Mouse (Mus musculus): ENCODE results near the gene Kcnc3.

Kcnc3 gene

DNA sequence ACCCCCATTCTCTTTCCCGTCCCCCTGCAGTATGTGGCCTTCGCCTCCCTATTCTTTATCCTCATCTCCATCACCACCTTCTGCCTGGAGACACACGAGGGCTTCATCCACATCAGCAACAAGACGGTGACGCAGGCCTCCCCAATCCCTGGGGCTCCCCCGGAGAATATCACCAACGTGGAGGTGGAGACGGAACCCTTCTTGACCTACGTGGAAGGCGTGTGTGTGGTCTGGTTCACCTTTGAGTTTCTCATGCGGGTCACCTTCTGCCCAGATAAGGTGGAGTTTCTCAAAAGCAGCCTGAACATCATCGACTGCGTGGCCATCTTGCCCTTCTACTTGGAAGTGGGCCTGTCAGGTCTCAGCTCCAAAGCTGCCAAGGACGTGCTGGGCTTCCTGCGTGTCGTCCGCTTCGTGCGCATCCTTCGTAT is 4.7 kb downstream of the Kcnc3 start:
- DNase-seq (ENCODE audit: extremely low spot score, low read depth, low spot score) = no peak

DNA sequence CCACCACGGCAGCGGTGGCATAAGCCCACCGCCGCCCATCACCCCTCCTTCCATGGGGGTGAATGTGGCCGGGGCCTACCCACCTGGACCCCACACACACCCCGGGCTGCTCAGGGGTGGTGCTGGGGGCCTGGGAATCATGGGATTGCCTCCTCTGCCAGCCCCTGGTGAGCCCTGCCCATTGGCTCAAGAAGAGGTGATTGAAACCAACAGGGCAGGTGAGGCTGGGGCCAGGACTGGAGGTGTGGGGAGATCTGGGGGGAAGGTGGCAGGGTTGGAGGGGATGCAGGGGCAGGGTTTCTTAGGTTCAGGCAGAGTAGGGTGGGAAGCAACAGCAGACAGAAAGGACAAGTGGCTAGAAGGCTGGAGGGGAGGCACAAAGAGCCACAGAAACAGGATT is 5.6 kb downstream of the Kcnc3 start:
- no peak for DNase-seq (ENCODE audit: extremely low spot score, low read depth, low spot score)

DNA sequence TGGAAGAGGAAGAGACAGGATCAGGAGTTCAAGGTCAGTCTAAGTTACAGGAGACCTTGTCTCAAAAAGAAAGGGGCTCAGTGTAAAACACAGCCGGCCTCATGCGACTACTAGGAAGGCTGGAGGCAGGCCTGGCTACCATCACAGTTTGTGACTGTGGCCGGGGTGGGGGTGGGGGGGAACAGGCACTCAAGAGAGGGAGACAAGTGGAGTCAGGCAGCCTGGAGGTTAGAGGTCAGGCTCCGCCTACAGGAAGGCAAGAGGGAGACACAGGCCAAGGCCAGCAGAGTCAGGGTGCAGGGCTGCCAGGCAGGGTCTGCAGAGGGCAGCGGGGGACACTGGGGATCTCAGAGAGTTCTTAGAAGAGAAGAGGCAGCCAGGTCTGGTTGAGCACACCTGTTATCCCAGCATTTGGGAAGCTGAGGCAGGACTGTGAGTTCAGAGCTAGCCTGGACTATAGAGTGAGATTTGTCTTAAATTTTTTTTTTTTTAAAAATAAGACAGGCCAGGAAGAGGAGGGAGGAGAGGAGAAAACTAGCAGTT is 6.6 kb downstream of the Kcnc3 start:
- DNase-seq (ENCODE audit: extremely low spot score, low read depth, low spot score) = no peak

DNA sequence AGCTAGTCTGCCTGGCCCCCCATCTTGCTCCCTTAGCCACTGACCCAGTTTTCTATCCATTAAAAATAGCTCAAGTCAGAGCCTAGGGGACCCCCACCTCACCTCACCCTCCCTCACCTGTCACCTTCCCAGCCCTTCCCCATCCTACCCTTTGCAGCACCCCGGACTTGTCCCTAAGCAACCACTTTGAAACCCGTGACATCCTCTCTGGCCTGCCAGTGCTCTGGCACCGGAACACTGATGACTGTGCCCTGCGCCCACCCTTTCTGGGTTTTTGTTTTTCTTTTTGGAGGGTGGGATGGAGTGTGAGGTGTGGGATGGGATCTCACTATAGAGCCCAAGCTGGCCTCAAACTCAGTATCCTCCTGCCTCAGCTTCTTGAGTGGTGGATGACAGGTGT is 7.2 kb downstream of the Kcnc3 start:
- no peak for DNase-seq (ENCODE audit: extremely low spot score, low read depth, low spot score)

DNA sequence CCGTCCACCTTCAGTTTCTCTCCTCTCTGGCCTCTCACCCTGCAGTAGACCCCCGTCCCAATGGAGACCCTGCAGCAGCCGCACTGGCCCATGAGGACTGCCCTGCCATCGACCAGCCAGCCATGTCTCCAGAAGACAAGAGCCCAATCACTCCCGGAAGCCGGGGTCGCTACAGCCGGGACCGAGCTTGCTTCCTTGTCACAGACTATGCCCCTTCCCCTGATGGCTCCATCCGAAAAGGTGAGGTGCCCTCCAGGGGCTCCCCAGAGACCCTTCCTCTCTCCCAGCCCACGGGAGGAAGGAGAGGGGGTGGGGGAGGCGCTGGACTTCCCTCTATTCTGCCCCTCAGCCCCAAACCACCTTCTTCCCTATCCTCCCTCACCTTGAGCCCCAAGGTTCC is 7.9 kb downstream of the Kcnc3 start:
- DNase-seq (ENCODE audit: extremely low spot score, low read depth, low spot score) = no peak

DNA sequence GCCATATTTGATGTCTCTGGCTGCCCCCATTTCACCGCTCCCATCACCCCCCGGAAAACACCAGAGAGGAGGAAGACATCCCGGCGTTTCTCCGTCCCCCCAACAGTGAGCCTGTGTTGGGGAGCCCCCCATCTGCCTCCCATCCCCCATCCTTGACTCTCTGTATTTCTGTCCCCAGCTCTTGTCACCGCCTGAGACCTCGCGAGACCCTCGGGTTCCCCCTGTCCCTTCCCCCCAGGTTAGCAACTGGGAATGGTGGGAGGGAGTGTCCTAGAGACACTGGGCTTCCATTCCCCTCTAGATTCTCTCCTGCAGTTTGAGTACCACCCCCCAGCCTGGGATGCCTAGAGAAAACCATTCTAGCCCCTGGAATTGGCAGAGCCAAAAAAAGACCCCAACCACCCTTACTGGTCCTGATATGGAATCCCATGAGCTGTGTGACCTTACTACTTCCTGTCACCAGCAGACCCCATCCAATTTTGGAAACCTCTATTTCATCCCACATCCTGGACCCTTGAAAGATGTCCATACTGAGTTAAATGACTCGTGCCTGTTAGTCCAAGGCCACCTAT is 10.3 kb downstream of the Kcnc3 start:
- DNase-seq (ENCODE audit: extremely low spot score, low read depth, low spot score) = no peak

DNA sequence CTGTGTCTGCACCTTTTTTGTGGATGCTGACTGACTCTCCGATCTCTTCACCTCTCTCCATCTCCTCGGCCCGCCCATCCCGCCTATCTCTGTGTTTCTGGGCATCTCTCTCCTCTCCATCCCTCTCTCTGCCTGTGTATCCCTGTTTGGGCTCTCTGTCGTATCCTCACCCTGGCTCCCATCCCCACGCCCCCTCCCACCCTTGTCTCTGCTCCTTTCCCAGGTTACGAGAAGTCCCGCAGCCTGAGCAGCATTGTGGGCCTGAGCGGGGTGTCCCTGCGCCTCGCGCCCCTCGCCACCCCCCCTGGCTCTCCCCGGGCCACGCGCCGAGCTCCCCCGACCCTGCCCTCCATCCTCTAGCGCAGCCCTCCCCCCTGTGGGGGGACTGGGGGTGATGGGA is 11.2 kb downstream of the Kcnc3 start:
- DNase-seq (ENCODE audit: extremely low spot score, low read depth, low spot score) = no peak

DNA sequence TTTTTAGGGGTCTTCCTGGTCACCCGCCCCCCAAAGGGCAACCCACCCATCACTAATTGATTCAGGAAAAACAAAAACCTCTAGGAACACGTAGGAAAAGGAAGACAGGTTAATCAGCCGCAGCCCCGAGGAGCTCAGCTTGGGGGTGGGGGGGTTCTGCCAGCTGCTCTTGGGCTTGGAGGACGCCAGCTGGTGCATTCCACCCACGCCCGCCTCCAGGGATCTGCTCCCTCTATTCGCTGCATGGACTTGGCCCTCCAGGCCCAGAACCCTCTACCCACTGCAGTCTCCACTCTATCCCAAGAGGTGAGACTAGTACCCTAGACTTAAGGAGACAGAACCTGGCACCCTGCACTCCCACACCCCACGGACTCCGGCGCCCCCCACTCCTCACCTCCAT is 12.0 kb downstream of the Kcnc3 start:
- no peak for DNase-seq (ENCODE audit: extremely low spot score, low read depth, low spot score)

DNA sequence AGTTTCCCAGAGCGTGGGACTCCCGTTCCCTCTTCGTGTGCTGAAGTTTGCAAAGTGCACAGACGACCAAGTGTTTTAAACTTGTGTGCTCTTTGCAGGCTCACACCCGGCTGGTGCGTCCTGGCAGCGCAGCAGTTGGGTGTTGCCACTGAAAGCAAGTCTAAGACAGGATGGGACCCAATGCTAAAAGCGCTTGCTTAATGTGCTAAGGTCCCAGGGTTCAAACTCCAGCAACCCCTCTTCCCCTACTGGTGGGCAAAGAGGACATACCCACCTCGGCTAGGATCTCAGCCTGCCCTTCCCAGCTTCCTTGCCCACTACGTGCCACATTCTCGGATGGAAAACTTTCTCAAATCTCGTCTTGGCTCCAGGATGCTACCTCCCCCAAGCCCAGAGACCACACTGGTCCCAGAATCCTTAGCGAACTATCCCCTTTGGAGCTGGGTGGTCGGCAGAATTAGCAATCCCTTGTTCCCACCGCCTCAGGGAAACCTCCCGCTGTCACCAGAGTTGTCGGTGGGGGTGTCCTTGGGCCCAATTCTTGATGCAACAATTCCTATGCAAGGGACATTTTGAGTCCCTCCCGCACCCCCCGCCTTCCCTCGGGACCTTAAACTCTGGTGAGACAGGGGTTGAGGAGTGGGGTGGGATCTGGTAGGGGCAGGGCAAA is 12.9 kb downstream of the Kcnc3 start:
- no peak for DNase-seq (ENCODE audit: extremely low spot score, low read depth, low spot score)

DNA sequence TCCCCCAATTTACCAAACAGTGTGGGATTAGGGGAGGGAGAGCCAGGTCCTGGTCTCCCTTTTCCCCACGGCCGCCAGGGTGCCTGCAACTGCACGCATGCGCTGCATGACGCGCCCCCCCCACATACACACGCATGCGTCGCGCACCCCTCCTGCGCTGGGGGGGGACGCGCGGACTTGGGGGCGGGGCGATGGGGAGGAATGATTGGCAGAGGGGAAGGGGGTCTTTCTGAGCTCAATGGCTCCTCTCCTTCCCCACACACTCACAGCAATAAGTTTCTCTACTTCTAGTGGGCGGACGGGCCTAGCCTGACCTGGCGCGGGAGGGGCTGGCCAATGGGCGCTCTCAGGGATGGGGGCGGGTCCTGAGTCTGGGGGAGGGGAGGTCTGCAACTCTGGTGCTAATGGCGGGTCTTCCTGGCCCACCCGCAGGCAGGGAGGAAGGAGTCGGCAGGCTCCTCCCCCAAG is 13.7 kb downstream of the Kcnc3 start:
- no peak for DNase-seq (ENCODE audit: extremely low spot score, low read depth, low spot score)

DNA sequence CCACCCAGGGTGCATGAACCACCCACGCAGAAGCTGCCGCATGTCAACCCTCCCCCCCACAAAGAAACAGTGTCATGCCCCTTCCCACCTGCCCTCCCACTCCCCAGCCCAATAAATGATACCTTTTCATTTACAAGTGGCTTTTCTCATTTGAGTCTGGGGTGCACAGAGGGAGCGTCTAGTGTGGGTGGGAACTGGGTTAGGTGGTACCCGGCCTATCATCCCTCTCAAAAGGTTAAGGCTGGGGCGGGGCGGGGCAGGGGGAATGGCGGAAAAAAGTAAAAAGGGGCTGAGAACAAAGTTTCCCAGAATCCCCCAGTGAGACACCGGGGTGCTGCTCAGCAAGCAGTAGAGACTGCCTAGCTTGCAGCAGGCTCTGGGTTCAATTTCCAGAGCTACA is 14.2 kb downstream of the Kcnc3 start:
- no peak for DNase-seq (ENCODE audit: extremely low spot score, low read depth, low spot score)

DNA sequence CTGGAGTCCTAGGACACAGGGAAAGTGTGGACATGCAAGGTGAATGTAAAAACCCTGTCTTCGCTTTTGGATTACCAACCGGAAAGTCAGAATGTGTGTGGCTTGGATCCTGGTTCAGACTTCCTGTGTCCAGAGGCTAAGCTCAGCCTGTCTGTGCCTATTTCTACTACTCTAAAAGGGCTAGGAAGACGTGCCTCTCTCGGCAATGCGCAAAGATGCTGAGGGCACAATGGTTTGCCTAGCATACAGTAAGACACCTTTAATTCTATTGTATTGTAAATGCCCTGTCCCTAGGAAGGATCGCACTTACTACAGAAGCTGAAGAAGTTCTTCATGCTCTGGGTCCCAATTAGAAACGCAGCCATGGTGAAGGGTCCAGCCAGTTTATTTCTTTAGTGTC is 15.0 kb downstream of the Kcnc3 start:
- DNase-seq (ENCODE audit: extremely low spot score, low read depth, low spot score) = no peak

DNA sequence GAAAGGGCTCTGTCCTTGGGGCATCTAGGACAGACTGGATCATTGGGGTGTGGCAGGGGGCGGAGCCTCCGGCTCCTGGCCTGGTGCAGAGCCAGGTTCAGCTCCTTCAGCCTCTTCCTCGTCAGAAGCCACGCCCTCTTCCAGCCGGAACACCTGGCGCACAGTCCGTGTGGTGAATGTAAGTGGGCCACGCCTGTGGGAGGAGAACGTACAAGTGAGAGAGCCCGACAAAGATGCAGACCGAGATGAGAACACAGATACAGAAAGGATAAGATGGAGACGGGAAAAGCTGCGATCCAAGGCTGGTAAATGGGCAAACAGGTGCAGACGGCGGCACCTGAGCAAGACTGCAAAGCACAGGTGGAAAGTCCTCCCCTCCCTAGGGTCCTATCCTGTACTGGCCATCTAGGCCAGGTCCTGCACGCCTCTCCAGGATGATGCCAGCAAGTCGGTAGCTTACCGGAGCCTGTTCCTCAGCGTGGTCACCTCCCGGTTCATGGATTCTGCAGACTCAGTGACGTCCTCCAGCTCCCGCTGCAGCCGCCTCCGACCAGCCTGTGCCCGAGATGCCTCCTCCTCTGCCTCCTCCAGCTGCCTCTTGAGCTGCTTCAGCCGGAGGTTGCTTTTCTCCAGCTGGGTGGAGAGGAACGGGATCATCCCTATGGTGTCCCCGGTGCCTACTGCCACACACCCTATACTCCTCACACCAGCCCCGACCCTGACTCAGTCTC is 15.9 kb downstream of the Kcnc3 start:
- no peak for DNase-seq (ENCODE audit: extremely low spot score, low read depth, low spot score)

DNA sequence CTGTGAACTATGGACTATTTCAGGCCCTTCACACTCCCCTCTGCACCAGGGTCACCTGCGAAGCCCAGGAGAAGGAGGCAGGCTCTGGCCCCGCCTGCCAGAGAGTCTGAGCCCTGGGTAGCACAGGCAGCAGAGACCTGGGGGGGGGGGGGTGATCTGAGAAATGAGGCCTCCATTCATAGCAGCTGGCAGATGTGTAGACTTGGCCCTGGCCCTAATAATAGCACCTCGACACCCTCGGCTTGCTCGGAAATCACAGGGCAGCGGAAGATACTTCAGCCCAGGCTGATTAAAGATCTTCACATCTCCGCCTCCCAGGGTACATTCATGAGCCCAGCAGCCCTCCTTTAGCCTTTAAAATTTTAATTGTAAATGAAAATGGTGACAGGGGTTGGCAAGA is 21.7 kb downstream of the Kcnc3 start:
- no peak for DNase-seq (ENCODE audit: extremely low spot score, low read depth, low spot score)

DNA sequence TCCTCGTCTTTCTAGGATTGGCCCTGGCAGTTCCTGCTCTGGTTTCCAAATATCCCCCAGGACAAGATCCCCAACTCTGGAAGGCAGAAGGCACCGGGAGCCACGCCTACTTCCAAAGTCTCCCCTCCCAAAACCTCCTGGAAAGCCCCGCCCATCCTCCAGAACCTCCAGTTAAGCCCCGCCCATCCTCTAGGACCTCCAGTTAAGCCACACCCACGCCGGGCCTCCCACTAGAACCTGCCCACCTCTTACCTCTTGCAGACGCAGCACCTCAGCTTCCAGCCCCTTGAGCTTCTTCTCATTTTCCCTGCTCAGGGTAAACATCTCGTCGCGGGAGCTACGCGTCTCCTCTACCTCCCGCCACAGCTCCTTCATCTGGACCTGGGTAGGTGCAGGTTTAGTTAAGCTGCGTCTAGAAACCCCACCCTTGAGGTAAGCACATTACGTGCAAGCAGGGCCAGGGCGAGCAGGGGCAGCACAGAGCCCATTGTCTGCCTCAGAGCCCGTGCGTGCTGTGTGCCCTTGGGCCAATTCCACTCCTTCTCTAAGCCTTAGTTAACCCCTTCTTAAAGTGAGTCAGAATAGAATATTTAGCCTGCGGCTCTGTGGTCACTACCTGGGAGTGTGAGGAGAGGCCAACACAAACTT is 23.7 kb downstream of the Kcnc3 start:
- no peak for DNase-seq (ENCODE audit: extremely low spot score, low read depth, low spot score)

DNA sequence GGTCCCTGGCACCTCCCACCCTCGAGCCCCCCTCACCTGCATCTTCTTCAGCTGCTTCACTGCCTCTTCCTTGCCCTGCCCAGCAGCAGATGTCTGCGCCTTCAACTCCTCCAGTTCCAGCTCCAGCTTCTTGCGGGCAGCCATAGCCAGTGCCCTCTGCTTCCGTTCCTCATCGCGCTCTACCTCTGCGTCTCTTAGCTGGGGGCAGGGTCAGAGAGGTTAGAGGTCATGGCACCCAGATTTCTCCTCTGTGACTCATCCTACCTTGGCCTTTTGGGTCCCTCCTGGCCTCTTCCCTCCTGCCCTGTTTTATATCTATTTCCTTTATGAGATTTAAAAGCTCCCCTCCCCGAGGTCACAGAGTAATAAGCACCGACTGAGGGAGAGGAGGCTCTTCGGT is 24.8 kb downstream of the Kcnc3 start:
- DNase-seq (ENCODE audit: extremely low spot score, low read depth, low spot score) = no peak

DNA sequence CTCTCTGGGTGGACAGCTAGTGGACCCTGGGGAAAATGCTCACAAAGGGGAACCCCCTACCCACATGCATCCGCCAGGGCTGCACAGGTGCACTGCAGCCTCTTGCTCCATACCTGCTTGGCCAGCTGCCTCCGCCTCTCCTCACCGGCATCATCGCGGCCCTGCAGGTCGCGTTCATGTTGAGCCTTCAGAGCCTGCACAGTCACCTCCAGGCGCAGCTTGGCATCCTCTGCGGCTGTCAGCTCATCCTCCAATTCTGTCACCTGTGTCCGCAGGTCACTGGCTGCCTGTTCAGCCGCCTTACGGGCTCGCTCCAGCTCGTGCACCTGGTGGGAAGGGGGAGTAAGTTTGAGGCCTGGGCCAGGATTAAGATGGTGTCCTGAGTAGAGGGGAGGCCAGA is 25.5 kb downstream of the Kcnc3 start:
- no peak for DNase-seq (ENCODE audit: extremely low spot score, low read depth, low spot score)

DNA sequence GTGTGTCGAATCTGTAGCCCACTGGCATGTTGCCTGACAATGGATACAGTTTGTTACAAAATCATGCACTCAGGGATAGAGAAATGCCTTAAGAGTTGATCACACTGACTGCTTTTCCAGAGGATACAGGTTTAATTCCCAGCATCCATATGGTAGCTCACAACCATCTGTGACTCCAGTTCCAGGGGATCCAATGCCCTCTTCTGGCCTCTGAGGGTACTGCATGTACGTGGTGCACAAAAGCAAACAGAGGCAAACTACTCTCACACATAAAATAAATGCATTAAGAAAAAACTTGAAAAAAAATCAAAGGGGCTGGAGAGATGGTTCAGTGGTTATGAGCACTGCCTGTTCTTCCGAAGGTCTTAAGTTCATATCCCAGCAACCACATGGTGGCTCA is 26.6 kb downstream of the Kcnc3 start:
- no peak for DNase-seq (ENCODE audit: extremely low spot score, low read depth, low spot score)

DNA sequence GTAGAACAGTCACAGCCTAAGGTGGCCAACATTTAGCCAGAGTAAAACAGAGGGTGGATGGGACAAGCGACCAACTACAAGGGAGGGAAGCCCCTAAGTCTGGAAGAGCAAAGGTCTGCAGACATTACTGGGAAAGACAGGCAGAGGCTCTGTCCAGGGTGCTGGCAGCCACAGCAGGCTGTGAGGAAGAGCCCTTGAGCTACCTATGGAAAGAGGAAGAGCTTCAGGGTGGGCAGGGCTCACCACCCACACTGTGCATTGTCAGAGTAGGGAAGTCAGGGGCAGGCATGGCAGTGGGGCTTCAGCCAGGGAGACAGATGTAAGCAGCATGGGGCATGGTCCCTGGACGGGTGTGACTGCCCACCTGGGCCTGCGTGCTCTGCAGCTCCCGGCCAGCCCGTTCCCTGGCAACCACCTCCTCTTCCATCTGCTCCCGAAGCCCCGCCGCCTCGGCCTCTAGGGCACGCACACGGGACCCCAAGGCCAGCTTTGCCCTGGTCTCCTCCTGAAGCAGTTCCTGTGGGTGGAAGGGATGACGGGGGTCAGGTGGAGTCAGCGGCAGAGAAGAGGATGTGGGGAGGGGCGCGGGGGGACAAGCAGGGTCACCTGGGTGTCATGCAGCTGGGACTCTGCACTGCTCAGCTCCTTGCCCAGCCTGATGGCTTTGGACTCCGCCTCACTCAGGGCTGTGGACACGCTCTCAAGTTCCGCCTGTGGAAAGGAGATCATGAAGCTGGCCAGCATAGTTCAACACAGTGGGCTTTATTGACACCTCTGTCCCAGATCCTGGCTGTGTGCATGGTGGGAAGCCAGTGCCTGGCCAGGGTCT is 33.5 kb downstream of the Kcnc3 start:
- DNase-seq (ENCODE audit: extremely low spot score, low read depth, low spot score) = no peak

DNA sequence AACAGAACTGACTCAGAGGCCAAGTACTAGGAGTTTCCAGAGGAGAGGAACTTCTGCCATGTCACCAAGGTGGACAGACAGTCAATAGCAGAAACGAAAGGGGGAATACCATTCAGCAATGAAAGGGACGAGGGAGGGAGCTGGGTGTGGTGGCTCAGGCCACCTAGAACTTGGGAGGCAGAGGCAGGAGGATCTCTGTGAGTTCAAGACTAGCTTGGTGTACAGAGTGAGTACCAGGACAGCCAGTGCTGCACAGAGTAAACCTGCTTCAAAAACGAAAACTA is 34.0 kb downstream of the Kcnc3 start:
- no peak for DNase-seq (ENCODE audit: extremely low spot score, low read depth, low spot score)

DNA sequence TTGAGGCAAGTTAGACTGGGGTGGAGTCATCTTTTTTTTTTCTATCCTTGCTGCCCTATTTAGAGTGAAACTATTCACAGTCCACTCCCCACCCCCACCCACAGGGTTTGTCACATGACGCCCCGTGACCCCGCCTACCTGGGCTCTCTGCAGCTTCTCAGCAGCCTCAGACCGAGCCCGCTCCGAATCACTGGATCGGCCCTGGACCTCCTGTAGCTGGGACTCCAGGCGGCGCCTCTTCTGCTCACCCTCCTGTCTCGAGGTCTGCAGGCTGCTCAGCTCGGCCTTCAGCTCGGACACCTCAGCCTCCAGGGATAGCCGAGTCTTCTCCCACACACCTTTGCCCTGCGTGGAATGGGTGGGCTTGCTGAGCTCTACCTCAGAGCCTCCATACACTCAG is 34.4 kb downstream of the Kcnc3 start:
- no peak for DNase-seq (ENCODE audit: extremely low spot score, low read depth, low spot score)

Measured in hindlimb bud, embryonic 11.5 days (tissue).